Mouse (Mus musculus): ENCODE results near the gene Gsn.

GRCm38 (mm10) chr2:35337419-35337818 is 81.2 kb downstream of the Gsn start:
- no peak for TF ChIP-seq CTCF (IDR thresholded peaks at IDR 0.05; ENCODE audit: borderline replicate concordance, insufficient read depth, low read length)
- TF ChIP-seq POLR2A (IDR thresholded peaks at IDR 0.05; ENCODE audit: low read depth, low read length) = no peak

Data from embryonic fibroblast, embryonic 13.5 days (primary cell).